Mouse (Mus musculus) cerebellum, adult 2 months (tissue): ENCODE measurements around the gene Npm3. TPM values are rescaled to one million over a fixed set of nuclear protein-coding genes. Genes with fewer than 3 reads are reported as not detected.

Experiments
- DNase-seq, 2 experiments: peaks; one replicate each; pipeline ENCODE4 v3.0.0; 2021
- H3K27ac ChIP-seq: fragments of 200-500 bp; 2 replicates; pipeline ENCODE4 v1.5.1; 2012; ENCODE audit warnings: low read length, control low read depth, inconsistent platforms; ENCODE audit not compliant: insufficient read depth
- H3K27me3 ChIP-seq: fragments of 200-500 bp; 2 replicates; pipeline ENCODE4 v1.6.1; 2012; ENCODE audit warnings: inconsistent platforms, mild to moderate bottlenecking, low read length, moderate library complexity; ENCODE audit not compliant: control insufficient read depth, insufficient read depth
- H3K4me1 ChIP-seq: fragments of 200-500 bp; 2 replicates; pipeline ENCODE4 v1.6.1; 2011; ENCODE audit warnings: low read length; ENCODE audit not compliant: control insufficient read depth, insufficient read depth
- H3K4me3 ChIP-seq: fragments of 200-500 bp; replicated peaks from 2 replicates; pipeline ENCODE3; 2011; ENCODE audit warnings: mild to moderate bottlenecking, low read depth, low read length, control low read depth; ENCODE audit not compliant: insufficient read depth
- CTCF ChIP-seq: fragments of 200-500 bp; IDR thresholded peaks from 2 replicates; pipeline ENCODE4 v1.5.1; 2011; ENCODE audit warnings: low read depth, mild to moderate bottlenecking, control low read depth, low read length, moderate library complexity, borderline replicate concordance; ENCODE audit not compliant: insufficient read depth
- POLR2A ChIP-seq: fragments of 200-500 bp; IDR thresholded peaks from 2 replicates; pipeline ENCODE4 v1.6.1; 2011; ENCODE audit warnings: low read length, control low read depth, borderline replicate concordance; ENCODE audit not compliant: insufficient read depth
- WGBS: fragments of 180-500 bp; shearing (Covaris S2); methylation state at CpG from one replicate; pipeline ENCODE4 v1.1.7; 2018; 5-methylcytosine and 5-hydroxymethylcytosine counted together
- polyA plus RNA-seq: library from polyadenylated mRNA; depleted of rRNA; stranded (reverse); fragments of >200 nt; gene quantifications from 2 replicates; pipeline ENCODE4 v1.2.3, GENCODE M21; 2012

The Npm3 gene
- polyA plus RNA-seq, 1 experiment: 14.7 TPM

- H3K4me1 ChIP-seq: peaks cover 5% of the 10 kb centered on the region
- no peaks in the 10 kb centered on the region for H3K27me3 ChIP-seq
- peak overlapping the region; percentile 45 for H3K4me3 ChIP-seq
- 19% methylated on average over 8 of the region's 8 CpGs for WGBS
- H3K27ac ChIP-seq: no peak overlapping the region
- DNase-seq: no peak
- TF ChIP-seq CTCF (no peak), POLR2A (no peak)
Measured at GRCm38 (mm10) chr19:45781676-45782075, 32.3 kb upstream of the Npm3 start.

GRCm38 (mm10) chr19:45780350-45780915 is 31.0 kb upstream of the Npm3 start:
- Histone ChIP-seq H3K4me1 (peaks cover 5% of the 10 kb centered on the region), H3K27me3 (no peaks in the 10 kb centered on the region), H3K4me3 (peak overlapping the region; percentile 44), H3K27ac (no peak overlapping the region)
- DNase-seq: no peak
- TF ChIP-seq CTCF (no peak), POLR2A (no peak)
- 47% methylated on average over 13 of the region's 13 CpGs for WGBS

GRCm38 (mm10) chr19:45775486-45775885 is 26.1 kb upstream of the Npm3 start:
- WGBS: 61% methylated on average over 2 of the region's 2 CpGs
- TF ChIP-seq POLR2A: no peak
- TF ChIP-seq CTCF: no peak
- DNase-seq: no peak

GRCm38 (mm10) chr19:45771501-45771900 is 22.1 kb upstream of the Npm3 start:
- WGBS: 83% methylated on average over 5 of the region's 5 CpGs
- no peaks in the 10 kb centered on the region for H3K27me3 ChIP-seq
- TF ChIP-seq CTCF (no peak), POLR2A (no peak)
- H3K4me3 ChIP-seq: no peak overlapping the region
- no peak for DNase-seq
- H3K4me1 ChIP-seq: no peaks in the 10 kb centered on the region
- H3K27ac ChIP-seq: no peak overlapping the region

More at GRCm38 (mm10) chr19:45775486-45775885, 26.1 kb upstream of the Npm3 start:
- H3K4me1 ChIP-seq: peaks cover 3% of the 10 kb centered on the region
- H3K27me3 ChIP-seq: no peaks in the 10 kb centered on the region
- no peak overlapping the region for H3K27ac ChIP-seq
- H3K4me3 ChIP-seq: no peak overlapping the region

- Histone ChIP-seq H3K4me3 (no peak overlapping the region), H3K4me1 (no peaks in the 10 kb centered on the region), H3K27ac (no peak overlapping the region), H3K27me3 (no peaks in the 10 kb centered on the region)
- no peak for DNase-seq
- TF ChIP-seq CTCF (no peak), POLR2A (no peak)
- 94% methylated on average over 3 of the region's 3 CpGs for WGBS
Measured at GRCm38 (mm10) chr19:45760810-45761209, 11.4 kb upstream of the Npm3 start.

GRCm38 (mm10) chr19:45758671-45759070 is 9.3 kb upstream of the Npm3 start:
- 89% methylated on average over 5 of the region's 5 CpGs for WGBS
- Histone ChIP-seq H3K27me3 (no peaks in the 10 kb centered on the region), H3K4me1 (no peaks in the 10 kb centered on the region), H3K27ac (no peak overlapping the region), H3K4me3 (no peak overlapping the region)
- DNase-seq: no peak
- no peak for TF ChIP-seq POLR2A

- H3K27ac ChIP-seq: no peak overlapping the region
- H3K4me3 ChIP-seq: no peak overlapping the region
- peaks cover 3% of the 10 kb centered on the region for H3K4me1 ChIP-seq
- no peaks in the 10 kb centered on the region for H3K27me3 ChIP-seq
- WGBS: 90% methylated on average over 3 of the region's 3 CpGs
- TF ChIP-seq POLR2A (no peak), CTCF (no peak)
- no peak for DNase-seq
Measured at GRCm38 (mm10) chr19:45753551-45753950, 4.2 kb upstream of the Npm3 start.

GRCm38 (mm10) chr19:45751881-45752280 is 2.5 kb upstream of the Npm3 start:
- 90% methylated on average over 7 of the region's 7 CpGs for WGBS
- peaks cover 8% of the 10 kb centered on the region for H3K4me1 ChIP-seq
- H3K27ac ChIP-seq: no peak overlapping the region
- DNase-seq: no peak
- no peak overlapping the region for H3K4me3 ChIP-seq
- no peak for TF ChIP-seq CTCF
- no peaks in the 10 kb centered on the region for H3K27me3 ChIP-seq

GRCm38 (mm10) chr19:45748691-45749242 is 624 bp downstream of the Npm3 start:
- DNase-seq: peak; percentile 14 to 30
- peak overlapping the region; percentile 63 for H3K4me3 ChIP-seq
- no peak overlapping the region for H3K27ac ChIP-seq
- TF ChIP-seq CTCF: no peak
- no peak for TF ChIP-seq POLR2A
- WGBS: 8% methylated on average over 33 of the region's 33 CpGs
- H3K27me3 ChIP-seq: peaks cover 1% of the 10 kb centered on the region; the same call in 1 of the 2 replicates
- H3K4me1 ChIP-seq: peaks cover 8% of the 10 kb centered on the region
